Mouse (Mus musculus) fat pad, adult 2 months (tissue): Measurements from ENCODE around the gene Pim1.

Source experiments
- DNase-seq: peaks from one replicate; pipeline ENCODE4 v3.0.0-alpha.2; 2011; ENCODE audit warnings: low read depth, low spot score; ENCODE audit errors: extremely low read depth

Pim1 gene

GRCm38 (mm10) chr17:29464519-29465140 is 25.9 kb upstream of the Pim1 start:
- DNase-seq, result no peak

DNA sequence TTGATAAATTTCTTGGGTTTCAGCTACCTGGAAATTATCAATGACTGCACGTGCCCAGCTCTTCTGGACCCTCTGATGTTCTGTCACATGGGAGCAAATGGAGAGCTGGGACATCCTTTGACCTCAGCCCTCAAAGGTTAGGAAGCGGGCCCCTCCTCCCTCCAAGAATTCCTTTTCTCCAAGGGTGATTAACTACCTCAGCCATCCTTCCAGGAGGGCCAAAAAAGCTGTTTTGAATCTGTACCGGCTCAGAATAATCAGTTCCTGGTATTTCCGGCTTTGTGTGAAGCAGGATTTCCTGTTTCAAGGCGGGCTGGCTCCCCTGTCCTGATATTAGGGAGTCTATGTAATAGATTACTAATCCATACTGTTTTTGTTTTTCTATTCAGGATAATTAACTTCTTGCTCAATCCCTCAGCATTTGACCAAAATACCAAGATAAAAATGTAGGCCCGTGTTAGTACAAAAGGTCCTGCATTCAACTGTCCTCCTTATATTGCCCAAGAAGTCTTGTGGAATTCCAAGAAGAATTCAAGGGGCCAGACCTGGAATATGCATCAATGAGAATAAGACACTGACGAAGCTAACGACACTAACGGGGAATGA is 25.0 kb upstream of the Pim1 start:
- no peak for DNase-seq

DNA sequence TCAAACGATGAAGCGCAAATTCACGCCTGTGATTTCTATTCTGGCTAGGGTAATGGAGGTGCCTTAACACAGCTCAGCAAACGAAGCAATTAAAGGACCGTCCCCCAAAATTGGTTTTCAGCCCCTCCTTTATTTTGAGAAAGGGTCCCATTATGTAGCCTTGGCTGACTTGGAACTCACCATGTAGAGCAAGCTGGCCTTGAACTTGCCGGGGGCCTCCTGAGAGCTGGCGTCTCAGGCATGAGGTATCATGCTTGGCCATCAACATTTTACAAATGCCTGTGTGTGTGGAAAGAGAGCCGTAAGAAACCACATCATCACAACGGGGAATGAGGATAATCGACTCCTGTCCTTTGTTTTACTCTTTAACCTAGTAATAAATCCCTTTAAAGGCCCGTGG is 23.5 kb upstream of the Pim1 start:
- DNase-seq, result no peak

DNA sequence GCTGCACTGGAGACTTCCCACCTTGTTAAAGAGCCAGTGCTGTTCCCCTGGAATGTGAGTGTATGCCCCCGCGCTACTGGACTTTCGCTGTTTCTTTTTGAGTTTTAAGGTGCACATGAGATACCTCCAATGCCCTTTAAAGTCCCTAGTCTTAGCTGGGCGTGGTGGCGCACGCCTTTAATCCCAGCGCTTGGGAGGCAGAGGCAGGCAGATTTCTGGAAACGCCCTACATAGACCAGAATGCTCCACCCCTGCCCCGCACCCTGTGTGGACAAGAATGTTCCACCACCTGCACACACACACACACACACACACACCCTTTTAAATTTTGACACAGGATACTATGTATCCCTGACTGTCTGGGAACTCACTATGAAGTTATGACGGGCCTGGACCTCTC is 17.1 kb upstream of the Pim1 start:
- DNase-seq, result no peak

- no peak for DNase-seq
Observed at GRCm38 (mm10) chr17:29474036-29474435, 16.5 kb upstream of the Pim1 start.

GRCm38 (mm10) chr17:29475142-29475541 is 15.4 kb upstream of the Pim1 start:
- DNase-seq, result no peak

DNA sequence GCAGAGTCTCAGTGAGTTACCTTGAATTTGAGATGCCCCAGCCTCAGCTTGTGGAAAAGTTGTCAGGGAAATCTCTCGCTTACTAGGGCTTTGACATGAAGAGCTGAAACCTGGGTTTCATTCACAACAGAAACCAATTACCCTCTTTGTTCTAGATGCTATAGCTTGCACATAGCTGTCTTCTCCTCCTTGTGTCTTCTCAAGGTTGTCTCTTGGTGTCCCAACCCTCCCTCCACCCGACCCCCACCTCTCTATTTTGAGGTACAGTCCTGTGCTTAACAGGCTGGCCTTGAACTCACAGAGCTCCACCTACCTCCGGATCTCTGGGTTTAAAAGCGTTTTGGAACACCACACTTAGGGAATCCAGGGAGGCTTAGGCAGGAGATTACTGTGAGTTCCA is 14.1 kb upstream of the Pim1 start:
- no peak for DNase-seq

GRCm38 (mm10) chr17:29477357-29477756 is 13.2 kb upstream of the Pim1 start:
- DNase-seq, result no peak

- no peak for DNase-seq
Observed at GRCm38 (mm10) chr17:29478271-29478670, 12.3 kb upstream of the Pim1 start.

- DNase-seq, result no peak
Observed at GRCm38 (mm10) chr17:29480256-29480655, 10.3 kb upstream of the Pim1 start.

DNA sequence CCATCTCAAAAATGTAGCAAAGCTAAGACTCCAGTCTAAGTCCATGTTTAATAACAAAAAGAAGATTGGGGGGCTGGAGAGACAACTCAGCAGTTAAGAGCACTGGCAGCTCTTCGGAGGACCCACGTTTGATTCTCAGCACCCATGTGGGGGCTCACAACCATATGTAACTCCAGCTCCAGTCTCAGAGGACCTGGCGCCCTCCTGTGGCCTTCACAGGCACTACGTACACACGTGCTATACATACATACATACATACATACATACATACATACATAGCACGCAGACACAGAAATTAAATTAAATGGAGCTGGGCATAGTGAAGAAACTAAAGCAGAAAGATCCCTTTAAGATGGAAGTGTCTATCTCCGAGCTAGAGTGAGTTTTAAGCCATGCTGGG is 7.9 kb upstream of the Pim1 start:
- DNase-seq, result no peak

DNA sequence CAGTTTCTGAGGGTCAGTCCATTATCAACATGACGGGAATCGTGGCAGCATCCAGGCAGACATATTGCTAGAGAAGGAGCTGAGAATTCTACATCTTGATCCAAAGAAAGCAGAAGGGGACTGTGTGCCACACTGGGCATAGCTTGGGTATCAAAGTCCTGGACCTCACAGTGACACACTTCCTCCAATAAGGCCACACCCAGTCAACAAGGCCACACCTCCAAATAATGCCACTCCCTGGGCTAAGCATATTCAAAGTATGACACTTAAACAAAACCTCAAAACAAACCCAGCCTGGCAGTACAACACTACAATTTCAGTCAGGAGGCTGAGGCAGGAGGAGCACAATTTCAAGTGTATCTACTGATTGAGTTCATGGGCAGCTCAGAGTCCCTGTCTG is 7.3 kb upstream of the Pim1 start:
- DNase-seq, result no peak

GRCm38 (mm10) chr17:29484431-29484830 is 6.1 kb upstream of the Pim1 start:
- no peak for DNase-seq

DNA sequence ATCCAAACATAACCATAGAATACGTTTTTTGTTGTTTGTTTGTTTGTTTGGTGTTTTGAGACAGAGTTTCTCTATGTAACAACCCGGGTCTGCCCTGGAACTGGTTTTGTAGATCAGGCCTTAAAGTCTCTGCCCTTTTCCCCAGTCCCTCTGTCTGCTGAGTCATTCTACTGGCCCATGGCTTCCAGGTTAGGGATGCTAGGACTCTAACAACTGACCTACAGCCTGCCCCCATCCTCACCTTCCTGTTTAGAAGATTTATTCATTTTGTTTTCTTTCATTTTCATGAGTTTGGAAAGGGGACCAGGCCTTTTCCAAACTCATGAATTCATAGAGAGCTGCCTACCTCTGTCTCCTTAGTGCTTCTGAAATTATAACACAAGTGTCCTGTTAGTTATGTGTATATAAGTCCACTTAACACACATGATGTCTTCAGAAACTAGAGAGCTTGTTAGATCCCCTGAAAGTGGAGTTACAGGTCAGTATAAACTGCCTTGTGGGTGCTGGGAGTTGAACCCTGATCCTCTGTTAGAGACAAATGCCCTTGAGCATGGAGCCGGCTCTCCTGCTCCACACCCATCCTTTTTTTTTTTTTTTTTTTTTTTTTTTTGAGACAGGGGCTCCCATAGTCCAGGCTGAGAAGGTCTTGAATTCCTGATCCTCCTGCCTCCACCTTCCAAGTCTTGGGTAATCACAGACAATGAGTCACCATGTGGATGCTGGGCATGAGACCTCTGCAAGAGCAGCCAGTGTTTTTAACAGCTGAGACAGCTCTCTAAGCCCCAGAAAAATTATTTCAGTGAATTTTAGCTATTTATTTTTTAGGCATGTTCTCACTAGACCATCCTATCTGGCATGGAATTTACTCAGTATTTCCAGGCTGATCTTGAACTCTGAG is 5.0 kb upstream of the Pim1 start:
- no peak for DNase-seq

GRCm38 (mm10) chr17:29488257-29488977 is 2.1 kb upstream of the Pim1 start:
- DNase-seq, result no peak

DNA sequence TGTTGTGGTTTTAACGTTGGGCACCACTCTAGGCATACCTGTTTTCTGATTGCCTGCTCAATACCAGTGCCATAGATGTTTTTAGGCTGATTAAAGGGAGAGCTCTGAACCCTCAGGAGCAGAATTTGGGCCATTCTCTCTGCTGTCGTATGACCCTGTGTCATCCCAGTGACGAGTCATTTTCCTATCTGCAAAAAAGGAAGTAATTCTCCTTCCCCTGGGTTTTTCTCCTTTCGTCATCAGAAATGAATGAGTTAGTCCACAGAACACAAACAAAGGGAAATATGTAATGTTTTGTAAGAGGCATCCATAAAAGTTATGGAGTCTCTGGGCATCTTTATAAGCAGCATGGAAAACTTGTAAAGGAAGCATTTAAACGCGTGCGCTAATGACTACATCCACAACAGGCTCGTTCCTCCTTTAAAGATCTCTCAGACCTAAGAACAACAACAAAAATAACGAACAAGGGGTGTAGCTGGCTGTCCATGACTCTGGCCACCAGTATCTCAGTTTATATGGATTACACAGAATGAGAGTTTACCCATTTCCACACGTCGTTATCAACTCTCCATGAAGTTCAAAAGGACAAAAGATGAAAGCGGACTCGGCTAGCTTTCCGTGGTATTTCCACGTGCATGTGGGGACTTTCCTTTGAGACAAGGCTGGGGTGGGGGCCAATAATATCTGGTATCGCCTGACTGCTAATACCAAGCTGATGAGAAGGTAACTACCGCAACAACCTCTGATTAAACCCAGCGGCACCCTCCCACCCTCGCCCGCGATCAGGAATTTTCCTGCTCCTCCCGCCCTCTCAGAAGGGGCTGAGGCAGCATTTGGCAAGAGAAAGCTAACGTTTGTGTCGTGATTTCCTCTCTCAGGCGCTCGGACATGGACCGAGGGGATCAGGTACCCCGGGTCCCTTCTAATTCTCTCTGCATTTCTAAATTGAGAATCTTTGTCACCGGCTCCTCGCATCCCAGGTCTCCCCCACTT is 1.3 kb upstream of the Pim1 start:
- no peak for DNase-seq

DNA sequence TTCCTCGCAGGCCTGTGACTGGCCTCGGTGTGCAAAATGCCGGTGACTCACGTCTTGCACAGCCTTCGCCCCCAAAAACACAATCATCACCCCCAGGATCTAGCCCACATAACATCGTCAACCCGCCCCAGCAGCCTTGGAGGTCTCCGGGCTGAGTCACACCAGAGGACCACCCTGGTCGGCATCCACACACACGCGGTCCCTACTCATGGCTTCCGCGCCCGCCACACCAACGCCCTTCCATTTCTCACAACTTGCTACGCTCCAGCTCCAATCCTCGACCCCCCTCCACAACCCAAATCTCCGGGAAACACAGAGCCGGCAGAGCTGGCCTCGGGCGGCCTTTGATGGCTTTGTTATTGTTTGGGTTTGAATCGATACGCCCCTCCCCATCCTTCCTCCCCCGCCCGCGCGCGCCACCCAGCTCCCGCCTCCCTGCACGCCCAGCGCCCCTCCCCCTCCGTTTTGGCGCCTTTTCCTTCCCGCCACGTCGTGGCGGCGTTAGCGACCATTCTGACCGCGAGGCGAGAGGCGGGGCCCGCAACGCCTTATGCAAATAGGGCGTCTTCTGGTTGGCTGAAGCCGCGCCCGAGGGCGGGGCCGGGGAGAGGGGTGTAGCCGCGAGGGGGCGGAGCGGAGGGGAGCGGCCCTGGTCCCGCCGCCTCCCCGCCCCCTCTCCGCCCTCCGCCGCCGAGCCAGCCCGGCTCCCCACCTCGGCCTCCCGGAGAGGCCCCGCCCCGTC is 411 bp upstream of the Pim1 start:
- peak; percentile 40 for DNase-seq

DNA sequence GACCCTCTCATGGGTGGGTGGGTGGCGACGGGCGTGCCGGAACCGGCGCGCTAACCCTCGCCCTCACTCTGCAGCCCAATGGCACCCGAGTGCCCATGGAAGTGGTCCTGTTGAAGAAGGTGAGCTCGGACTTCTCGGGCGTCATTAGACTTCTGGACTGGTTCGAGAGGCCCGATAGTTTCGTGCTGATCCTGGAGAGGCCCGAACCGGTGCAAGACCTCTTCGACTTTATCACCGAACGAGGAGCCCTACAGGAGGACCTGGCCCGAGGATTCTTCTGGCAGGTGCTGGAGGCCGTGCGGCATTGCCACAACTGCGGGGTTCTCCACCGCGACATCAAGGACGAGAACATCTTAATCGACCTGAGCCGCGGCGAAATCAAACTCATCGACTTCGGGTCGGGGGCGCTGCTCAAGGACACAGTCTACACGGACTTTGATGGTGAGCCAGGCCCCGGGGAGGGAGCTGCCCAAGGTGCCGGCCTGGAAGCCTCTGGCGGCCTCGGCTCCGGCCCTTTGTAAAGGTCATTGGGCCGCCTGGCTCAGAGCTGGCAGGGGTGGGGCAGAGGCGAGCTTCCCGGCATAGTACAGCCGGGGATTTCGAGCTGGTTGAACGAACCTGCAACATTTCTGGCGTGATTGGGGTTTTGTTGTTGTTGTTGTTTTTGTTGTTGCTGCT is 1.2 kb downstream of the Pim1 start:
- no peak for DNase-seq
